Mouse (Mus musculus): Measurements from ENCODE around the gene Shc1. TPM values are rescaled to one million over a fixed set of nuclear protein-coding genes. Genes with fewer than 3 reads are reported as not detected.

The Shc1 gene
- 96.1 TPM for total RNA-seq (2023)

GRCm38 (mm10) chr3:89418170-89418860 lies at the start of gene Shc1, which contains the start of gene Cks1b:
Shc1 (plus strand) TSS chr3:89418443.
Cks1b (minus strand) TSS chr3:89418383.

GRCm38 (mm10) chr3:89394006-89394893 lies 24.0 kb upstream of the Shc1 start, which contains the start of gene Zbtb7b:
Zbtb7b (minus strand) TSS chr3:89394776.

GRCm38 (mm10) chr3:89402693-89403092 lies 15.6 kb upstream of the Shc1 start, which contains the start of gene Lenep:
Lenep (minus strand) TSS chr3:89402793.

GRCm38 (mm10) chr3:89411490-89412393 lies 6.5 kb upstream of the Shc1 start, which contains the start of gene Flad1:
Flad1 (minus strand) TSS chr3:89411870.

GRCm38 (mm10) chr3:89430171-89431159 lies 12.2 kb downstream of the Shc1 start, which contains the start of gene Pygo2:
Pygo2 (plus strand) TSS chr3:89430214.

GRCm38 (mm10) chr3:89436176-89437113 lies 18.2 kb downstream of the Shc1 start, which contains the start of gene Pbxip1:
Pbxip1 (plus strand) TSS chr3:89436706.

GRCm38 (mm10) chr3:89454401-89455177 lies 36.3 kb downstream of the Shc1 start, which contains the start of gene Pmvk:
Pmvk (plus strand) TSS chr3:89454541.

Other genes starting within 250 kb of the Shc1 start
- 129 TPM for gene Scamp3, start 241.0 kb upstream of the Shc1 start, total RNA-seq (2023)
- gene Fam189b, start 235.3 kb upstream of the Shc1 start, total RNA-seq (2023) = 104 TPM
- 60.6 TPM for gene Gba, start 215.5 kb upstream of the Shc1 start, total RNA-seq (2023)
- 6.9 TPM for gene Thbs3, start 203.3 kb upstream of the Shc1 start, total RNA-seq (2023)
- gene Mtx1, start 191.4 kb upstream of the Shc1 start, total RNA-seq (2023) = 175 TPM
- gene Muc1, start 189.4 kb upstream of the Shc1 start, total RNA-seq (2023) = 1.5 TPM
- gene Krtcap2, start 172.5 kb upstream of the Shc1 start, total RNA-seq (2023) = 91.1 TPM
- 1.6 TPM for gene Trim46, start 172.1 kb upstream of the Shc1 start, total RNA-seq (2023)
- gene Dpm3, start 159.1 kb upstream of the Shc1 start, total RNA-seq (2023) = 47.1 TPM
- gene Slc50a1, start 147.9 kb upstream of the Shc1 start, total RNA-seq (2023) = 90.8 TPM
- gene Efna1, start 137.3 kb upstream of the Shc1 start, total RNA-seq (2023) = not detected
- gene Efna3, start 95.5 kb upstream of the Shc1 start, total RNA-seq (2023) = not detected
- gene Efna4, start 80.4 kb upstream of the Shc1 start, total RNA-seq (2023) = 0.70 TPM
- 14.3 TPM for gene Adam15, start 68.4 kb upstream of the Shc1 start, total RNA-seq (2023)
- gene Dcst2, start 56.5 kb upstream of the Shc1 start, total RNA-seq (2023) = 0.23 TPM
- not detected for gene Dcst1, start 53.2 kb upstream of the Shc1 start, total RNA-seq (2023)
- gene Zbtb7b, start 23.7 kb upstream of the Shc1 start, total RNA-seq (2023) = 78.1 TPM
- not detected for gene Lenep, start 15.7 kb upstream of the Shc1 start, total RNA-seq (2023)
- 21.0 TPM for gene Flad1, start 6.6 kb upstream of the Shc1 start, total RNA-seq (2023)
- 3.7 TPM for gene Cks1b, start 60 bp upstream of the Shc1 start, total RNA-seq (2023)
- 39.8 TPM for gene Pygo2, start 11.8 kb downstream of the Shc1 start, total RNA-seq (2023)
- 95.0 TPM for gene Pbxip1, start 18.3 kb downstream of the Shc1 start, total RNA-seq (2023)
- 10.0 TPM for gene Pmvk, start 36.1 kb downstream of the Shc1 start, total RNA-seq (2023)
- not detected for gene Kcnn3, start 101.7 kb downstream of the Shc1 start, total RNA-seq (2023)

All from CD4-positive naive resting alpha-beta T cell, adult 76 days (primary cell).